Mouse (Mus musculus): ENCODE results near the gene Tmub1. TPM values are rescaled to one million over a fixed set of nuclear protein-coding genes. Genes with fewer than 3 reads are reported as not detected.

The Tmub1 gene
- polyA plus RNA-seq, 1 experiment from 2014 or later, result 28.6 TPM

GRCm38 (mm10) chr5:24428596-24428995 is 19.1 kb downstream of the Tmub1 start:
- H3K4me3 ChIP-seq (replicated peaks), result no peak overlapping the region
- H3K4me1 ChIP-seq, result peaks cover 49% of the 10 kb centered on the region
- peaks cover 37% of the 10 kb centered on the region for H3K36me3 ChIP-seq (replicated peaks)
- H3K9ac ChIP-seq, result peak overlapping the region; percentile 25; the same call in 1 of the 2 replicates
- no peak for ATAC-seq (ENCODE audit: low FRiP score)
- WGBS, result 16% methylated on average over 9 of the region's 9 CpGs
- H3K27me3 ChIP-seq, result peaks cover 22% of the 10 kb centered on the region
- H3K27ac ChIP-seq, result 0 out of 2 replicates have a peak overlapping the region, but pooled peaks have one; percentile 25
- H3K9me3 ChIP-seq, result no peaks in the 10 kb centered on the region
- 0 out of 2 replicates have a peak overlapping the region, but pooled peaks have one; percentile 87 for H3K4me2 ChIP-seq

DNA sequence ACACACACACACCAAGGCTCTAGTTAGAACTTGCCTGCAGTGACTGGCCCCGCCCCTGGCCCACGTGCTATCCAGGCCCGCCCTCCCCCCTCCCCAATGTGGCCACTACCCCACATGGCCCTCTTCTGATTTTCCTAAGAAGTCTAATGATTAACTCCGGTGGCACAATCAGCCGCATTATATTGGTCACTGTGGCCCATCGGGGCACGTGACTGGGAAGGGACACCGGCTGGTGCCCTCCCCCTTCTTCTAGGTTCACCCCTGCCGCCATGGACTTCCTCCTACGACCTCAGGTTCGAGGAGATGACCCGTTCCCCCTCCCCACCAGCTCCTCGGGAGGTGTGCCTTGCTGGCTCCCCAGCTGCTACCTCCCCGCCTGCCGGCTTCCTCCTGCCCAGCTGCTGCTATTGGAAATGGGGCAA is 19.7 kb downstream of the Tmub1 start:
- ATAC-seq (ENCODE audit: low FRiP score), result no peak
- H3K27me3 ChIP-seq, result peaks cover 22% of the 10 kb centered on the region
- WGBS, result 4% methylated on average over 15 of the region's 15 CpGs
- no peaks in the 10 kb centered on the region for H3K9me3 ChIP-seq
- peaks cover 50% of the 10 kb centered on the region for H3K4me1 ChIP-seq
- peak overlapping the region; percentile 25; the same call in 1 of the 2 replicates for H3K9ac ChIP-seq
- peak overlapping the region; percentile 87 for H3K4me2 ChIP-seq
- peaks cover 35% of the 10 kb centered on the region for H3K36me3 ChIP-seq (replicated peaks)
- 0 out of 2 replicates have a peak overlapping the region, but pooled peaks have one; percentile 31 for H3K27ac ChIP-seq
- no peak overlapping the region; the same call in 1 of the 2 replicates for H3K4me3 ChIP-seq (replicated peaks)

- no peak for ATAC-seq (ENCODE audit: low FRiP score)
- Histone ChIP-seq H3K9ac (peak overlapping the region; percentile 33), H3K27ac (no peak overlapping the region), H3K36me3 (replicated peaks) (peaks cover 28% of the 10 kb centered on the region), H3K4me3 (replicated peaks) (0 out of 2 replicates have a peak overlapping the region, but pooled peaks have one; percentile 2), H3K4me1 (peaks cover 58% of the 10 kb centered on the region), H3K27me3 (peaks cover 22% of the 10 kb centered on the region), H3K4me2 (peak overlapping the region; percentile 87), H3K9me3 (no peaks in the 10 kb centered on the region)
- WGBS, result 13% methylated on average over 12 of the region's 12 CpGs
Measured at GRCm38 (mm10) chr5:24427285-24427633, 20.4 kb downstream of the Tmub1 start.

GRCm38 (mm10) chr5:24426556-24427284 is 20.9 kb downstream of the Tmub1 start:
- Histone ChIP-seq H3K27ac (no peak overlapping the region), H3K9me3 (no peaks in the 10 kb centered on the region), H3K9ac (peak overlapping the region; percentile 33), H3K4me3 (replicated peaks) (peak overlapping the region; percentile 56), H3K27me3 (peaks cover 22% of the 10 kb centered on the region), H3K4me1 (peaks cover 63% of the 10 kb centered on the region), H3K4me2 (peak overlapping the region; percentile 87), H3K36me3 (replicated peaks) (peaks cover 24% of the 10 kb centered on the region)
- WGBS, result 8% methylated on average over 9 of the region's 9 CpGs
- no peak for ATAC-seq (ENCODE audit: low FRiP score)

GRCm38 (mm10) chr5:24426037-24426432 is 21.6 kb downstream of the Tmub1 start:
- no peak overlapping the region for H3K27ac ChIP-seq
- WGBS, result 2% methylated on average over 10 of the region's 10 CpGs
- peaks cover 22% of the 10 kb centered on the region for H3K27me3 ChIP-seq
- H3K36me3 ChIP-seq (replicated peaks), result peaks cover 23% of the 10 kb centered on the region
- peak overlapping the region; percentile 56 for H3K4me3 ChIP-seq (replicated peaks)
- peak overlapping the region; percentile 72 for H3K9ac ChIP-seq
- peaks cover 65% of the 10 kb centered on the region for H3K4me1 ChIP-seq
- peak overlapping the region; percentile 87 for H3K4me2 ChIP-seq
- no peaks in the 10 kb centered on the region for H3K9me3 ChIP-seq
- no peak for ATAC-seq (ENCODE audit: low FRiP score)

DNA sequence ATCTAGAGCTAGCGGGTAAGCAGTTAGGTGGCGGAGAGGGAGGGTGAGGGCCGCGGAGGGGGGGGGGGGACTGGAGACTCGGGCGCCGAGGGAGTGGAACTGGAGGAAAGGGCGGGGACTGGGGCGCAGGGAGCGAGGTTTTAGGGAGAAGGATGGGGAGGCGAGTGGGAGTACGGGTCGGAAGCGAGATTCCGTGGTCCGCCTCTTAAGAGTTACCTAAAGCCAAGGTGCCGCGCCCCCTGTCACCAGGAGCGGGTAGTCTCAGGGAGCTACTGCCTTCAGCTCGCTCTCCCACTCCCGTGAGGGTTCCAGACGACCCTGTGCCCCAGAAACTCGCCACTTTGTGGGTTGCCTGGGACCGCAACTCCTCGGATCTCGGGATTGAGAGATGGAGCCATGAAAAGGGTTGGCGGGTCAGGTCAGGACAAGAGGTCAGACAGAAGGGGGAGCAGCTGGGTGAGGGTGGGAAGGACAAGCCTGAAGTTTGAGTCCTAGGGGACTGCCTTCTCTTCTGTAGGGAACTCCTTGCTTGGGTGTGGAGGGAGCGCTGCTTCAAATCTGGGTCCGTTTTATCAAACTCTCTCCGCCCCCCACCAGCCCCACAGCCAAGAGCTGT is 22.1 kb downstream of the Tmub1 start:
- peaks cover 65% of the 10 kb centered on the region for H3K4me1 ChIP-seq
- peak overlapping the region; percentile 56 for H3K4me3 ChIP-seq (replicated peaks)
- peak overlapping the region; percentile 72 for H3K9ac ChIP-seq
- H3K27ac ChIP-seq, result peak overlapping the region; percentile 88
- no peak for ATAC-seq (ENCODE audit: low FRiP score)
- under 1% methylated on average over 28 of the region's 30 CpGs for WGBS
- H3K36me3 ChIP-seq (replicated peaks), result peaks cover 23% of the 10 kb centered on the region
- H3K9me3 ChIP-seq, result no peaks in the 10 kb centered on the region
- H3K27me3 ChIP-seq, result peaks cover 22% of the 10 kb centered on the region
- peak overlapping the region; percentile 87 for H3K4me2 ChIP-seq

GRCm38 (mm10) chr5:24424861-24425411 is 22.7 kb downstream of the Tmub1 start:
- H3K27me3 ChIP-seq, result peaks cover 22% of the 10 kb centered on the region
- peaks cover 23% of the 10 kb centered on the region for H3K36me3 ChIP-seq (replicated peaks)
- H3K4me1 ChIP-seq, result peaks cover 65% of the 10 kb centered on the region
- peak overlapping the region; percentile 87 for H3K4me2 ChIP-seq
- ATAC-seq (ENCODE audit: low FRiP score), result no peak
- H3K9ac ChIP-seq, result peak overlapping the region; percentile 72
- H3K27ac ChIP-seq, result peak overlapping the region; percentile 88
- WGBS, result under 1% methylated on average over 48 of the region's 60 CpGs
- no peaks in the 10 kb centered on the region for H3K9me3 ChIP-seq
- peak overlapping the region; percentile 56 for H3K4me3 ChIP-seq (replicated peaks)

DNA sequence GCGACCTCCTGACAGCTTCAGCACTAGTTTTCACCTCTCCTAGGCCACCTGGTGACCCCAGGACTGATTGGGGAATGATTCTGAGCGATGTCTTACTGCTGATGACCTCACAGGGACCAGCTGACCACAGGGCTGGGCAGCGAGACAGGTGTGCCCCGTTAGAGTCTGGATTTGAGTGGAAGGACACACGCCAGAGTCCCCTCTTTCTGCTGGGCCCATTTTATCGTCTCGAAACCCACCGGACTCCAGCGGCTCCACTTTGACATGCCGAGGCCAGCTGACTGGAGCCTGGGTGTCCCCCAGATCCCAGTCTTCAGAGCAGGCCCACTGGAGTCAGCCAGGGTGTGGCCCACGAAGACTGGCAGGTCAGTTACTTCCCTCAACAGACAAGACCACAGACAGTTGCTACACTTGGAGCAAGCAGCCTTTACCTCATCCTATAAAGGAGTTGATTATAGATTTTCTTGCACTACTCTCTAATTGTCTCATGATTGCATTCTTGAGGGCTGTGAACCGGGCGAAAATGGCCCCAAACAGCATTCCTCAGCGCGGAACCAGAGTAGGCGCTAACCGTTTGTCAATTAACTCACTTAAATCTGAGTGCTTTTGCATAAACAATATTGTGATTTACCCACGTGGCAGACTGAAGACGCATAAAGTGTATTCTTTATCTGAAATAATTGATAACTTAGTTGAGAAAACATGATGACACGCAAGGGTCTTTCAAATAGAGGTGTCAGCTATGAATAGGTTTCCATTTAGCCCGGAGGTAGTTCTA is 23.5 kb downstream of the Tmub1 start:
- Histone ChIP-seq H3K27me3 (peaks cover 22% of the 10 kb centered on the region), H3K9ac (peak overlapping the region; percentile 72), H3K4me1 (peaks cover 65% of the 10 kb centered on the region), H3K9me3 (no peaks in the 10 kb centered on the region), H3K36me3 (replicated peaks) (peaks cover 26% of the 10 kb centered on the region), H3K4me3 (replicated peaks) (peak overlapping the region; percentile 56), H3K27ac (peak overlapping the region; percentile 88), H3K4me2 (peak overlapping the region; percentile 87)
- ATAC-seq (ENCODE audit: low FRiP score), result no peak; the same call in none of the 2 replicates
- WGBS, result 14% methylated on average over 21 of the region's 21 CpGs

DNA sequence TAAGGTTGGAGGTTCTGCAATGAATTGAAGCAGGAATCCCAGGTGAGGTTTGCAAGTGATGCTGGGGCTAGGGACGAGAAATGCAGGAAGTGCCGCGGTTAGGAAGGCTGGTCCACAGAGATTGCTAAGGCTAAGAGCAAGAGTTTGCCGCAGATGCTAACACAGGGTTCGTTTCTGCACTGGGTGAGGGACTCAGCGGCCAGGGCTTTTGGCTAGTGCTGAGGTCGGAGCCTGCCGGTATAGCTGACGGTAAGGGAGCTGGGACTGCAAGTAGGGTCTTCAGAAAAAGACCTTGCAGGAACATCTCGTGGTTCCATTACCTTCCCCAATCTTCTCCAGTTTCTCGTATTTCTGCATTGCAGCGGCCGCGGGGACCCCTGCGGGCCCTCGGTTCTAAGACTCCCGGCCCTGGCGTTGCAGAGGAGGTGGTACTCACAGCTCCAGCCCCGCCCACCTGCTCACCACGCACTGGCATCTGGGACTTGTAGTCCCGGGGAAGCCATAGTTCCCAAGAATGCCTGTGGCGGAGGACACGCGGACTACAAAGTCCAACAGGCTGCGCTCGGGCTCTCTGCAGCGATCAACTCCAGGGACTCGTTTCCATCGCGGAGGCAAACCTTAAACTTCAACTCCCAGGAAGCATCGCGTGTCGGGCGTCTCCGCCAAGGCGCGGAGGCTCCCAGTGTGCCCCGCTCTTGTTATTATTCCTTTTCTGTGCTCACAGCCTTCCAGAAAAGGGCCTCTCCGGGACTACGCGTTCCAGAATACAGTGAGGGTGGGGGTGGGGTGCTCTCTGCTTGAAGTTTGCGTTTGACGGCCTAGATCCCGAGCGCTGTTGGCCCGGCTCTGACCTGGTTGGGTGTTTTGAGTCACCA is 24.3 kb downstream of the Tmub1 start, which contains the start of the genes Cdk5 and Slc4a2:
Cdk5 (minus strand) TSS at position 402 of the 875 bp plus-strand sequence.
Slc4a2 (plus strand) TSS at position 709 of the 875 bp plus-strand sequence.
- peak; percentile 94 for ATAC-seq (ENCODE audit: low FRiP score)

GRCm38 (mm10) chr5:24420381-24420780 is 27.3 kb downstream of the Tmub1 start:
- 90% methylated on average over 9 of the region's 9 CpGs for WGBS
- no peaks in the 10 kb centered on the region for H3K9me3 ChIP-seq
- peaks cover 13% of the 10 kb centered on the region; the same call in 1 of the 2 replicates for H3K27me3 ChIP-seq

More for the DNA sequence above, 24.3 kb downstream of the Tmub1 start, which contains the start of the genes Cdk5 and Slc4a2:
- Histone ChIP-seq H3K4me1 (peaks cover 58% of the 10 kb centered on the region), H3K4me2 (peak within 1 kb of the TSS; percentile 87), H3K36me3 (replicated peaks) (peaks cover 35% of the 10 kb centered on the region), H3K9me3 (no peaks in the 10 kb centered on the region), H3K27me3 (peaks cover 21% of the 10 kb centered on the region), H3K9ac (peak within 1 kb of the TSS; percentile 83), H3K27ac (peak within 1 kb of the TSS; percentile 88), H3K4me3 (replicated peaks) (peak within 1 kb of the TSS; percentile 56)
- WGBS, result under 1% methylated on average over 46 of the region's 46 CpGs

GRCm38 (mm10) chr5:24417587-24417986 is 30.1 kb downstream of the Tmub1 start:
- Histone ChIP-seq H3K36me3 (replicated peaks) (peaks cover 37% of the 10 kb centered on the region), H3K9ac (no peak overlapping the region), H3K9me3 (no peaks in the 10 kb centered on the region), H3K4me1 (peaks cover 27% of the 10 kb centered on the region), H3K4me2 (no peak overlapping the region), H3K27me3 (peaks cover 28% of the 10 kb centered on the region; the same call in 1 of the 2 replicates), H3K4me3 (replicated peaks) (no peak overlapping the region), H3K27ac (no peak overlapping the region)
- WGBS, result 92% methylated on average over 10 of the region's 10 CpGs
- ATAC-seq (ENCODE audit: low FRiP score), result no peak

More at GRCm38 (mm10) chr5:24420381-24420780, 27.3 kb downstream of the Tmub1 start:
- Histone ChIP-seq H3K4me2 (no peak overlapping the region), H3K36me3 (replicated peaks) (peaks cover 37% of the 10 kb centered on the region), H3K4me1 (peaks cover 37% of the 10 kb centered on the region), H3K9ac (no peak overlapping the region), H3K4me3 (replicated peaks) (no peak overlapping the region), H3K27ac (no peak overlapping the region)
- no peak for ATAC-seq (ENCODE audit: low FRiP score)
